Mouse (Mus musculus) left cerebral cortex, adult 18-20 months (tissue): Measurements from ENCODE around the gene Areg. TPM values are rescaled to one million over a fixed set of nuclear protein-coding genes. Genes with fewer than 3 reads are reported as not detected.

Experiments
- DNase-seq, 2 experiments: peaks; one replicate each; pipeline ENCODE4 v3.0.0; 2021 to 2022; ENCODE audit warnings: low spot score in 2 of 2, mixed read lengths in 1 of 2
- total RNA-seq, 2 experiments: library from RNA; stranded (reverse); gene quantifications; 2 replicates each; pipeline ENCODE4 v1.2.3; 2021

The Areg gene
- total RNA-seq, 2 experiments from 2014 or later, result 0.30 to 0.37 TPM

GRCm38 (mm10) chr5:91162787-91163186 is 23.4 kb downstream of the Areg start:
- DNase-seq, result no peak

GRCm38 (mm10) chr5:91166601-91167000 is 27.2 kb downstream of the Areg start:
- no peak for DNase-seq

GRCm38 (mm10) chr5:91176397-91176796 is 37.0 kb downstream of the Areg start:
- no peak for DNase-seq

DNA sequence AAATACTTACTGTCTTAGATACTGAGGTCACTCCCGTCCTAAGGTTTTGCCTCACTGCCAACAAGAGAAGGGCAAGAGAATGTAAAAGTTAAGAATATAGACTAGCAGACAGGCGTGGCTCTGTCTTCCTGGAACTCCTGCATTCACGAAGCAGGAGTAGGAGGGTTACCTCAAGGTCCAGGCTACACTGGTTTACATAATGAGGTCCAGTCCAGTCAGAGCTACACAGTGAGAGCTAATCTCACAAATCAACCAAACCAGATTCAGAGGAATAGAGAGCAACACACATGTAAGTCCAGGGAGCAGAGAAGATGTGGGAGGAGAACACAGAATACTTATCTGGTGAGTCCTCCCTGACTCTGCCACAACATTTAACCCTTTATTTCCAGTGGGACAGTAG is 55.2 kb downstream of the Areg start:
- DNase-seq, result no peak

Other genes starting within 250 kb of the Areg start
- gene Cxcl1, start 248.4 kb upstream of the Areg start, total RNA-seq, result not detected
- gene Cxcl2, start 235.7 kb upstream of the Areg start, total RNA-seq, result not detected
- gene Mthfd2l, start 208.5 kb upstream of the Areg start, total RNA-seq, result 10 to 100 TPM; 16.4 to 17.1 TPM
- gene Epgn, start 112.1 kb upstream of the Areg start, total RNA-seq, result under 1 TPM in 1 of 2 experiments, not detected in 1; 0.42 TPM
- not detected for gene Ereg, start 65.0 kb upstream of the Areg start, total RNA-seq